Mouse (Mus musculus): ENCODE data around the gene Morn1. TPM values are rescaled to one million over a fixed set of nuclear protein-coding genes. Genes with fewer than 3 reads are reported as not detected.

Gene Morn1
- polyA plus RNA-seq, 1 experiment: 44.0 TPM

DNA sequence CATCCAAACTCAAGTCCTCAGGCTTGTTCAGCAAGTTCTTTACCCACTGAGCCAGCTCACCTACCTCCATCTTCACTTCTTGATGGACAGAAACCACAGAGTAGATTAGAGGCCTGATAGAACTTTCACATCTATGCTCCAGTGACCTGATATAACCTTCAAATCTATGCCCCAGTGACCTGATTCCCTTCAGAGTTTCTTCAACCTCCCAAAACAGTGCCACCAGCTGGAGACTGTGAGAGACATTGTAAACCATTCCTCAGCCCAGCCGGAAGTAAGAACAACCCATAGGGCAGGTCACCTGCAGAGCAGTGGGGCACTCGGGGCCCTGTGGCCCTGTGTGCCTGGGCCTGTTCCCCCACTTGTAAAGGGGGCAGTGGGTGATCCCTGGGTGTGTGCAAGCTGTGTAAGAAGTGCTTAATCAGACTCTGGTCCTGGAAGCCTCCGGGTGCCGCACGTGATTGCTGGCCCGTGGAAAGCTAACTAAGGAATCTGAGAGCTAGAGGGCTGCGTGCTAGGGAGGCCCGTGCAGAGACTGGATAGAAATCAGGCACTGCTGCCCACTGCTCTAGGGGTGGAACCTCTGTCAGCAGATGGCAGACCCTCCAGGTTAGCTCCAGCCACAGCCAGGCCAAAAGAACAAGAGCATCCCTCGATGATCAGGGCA, 37.6 kb downstream of the Morn1 start:
- TF ChIP-seq CTCF (IDR thresholded peaks at IDR 0.05; ENCODE audit: control insufficient read depth, insufficient read depth, insufficient replicate concordance, low read depth, low read length) (no peak), POLR2A (IDR thresholded peaks at IDR 0.05; ENCODE audit: control insufficient read depth, low read depth, low read length) (no peak)
- Histone ChIP-seq H3K27me3 (ENCODE audit: control insufficient read depth, insufficient read depth, low read length) (no peaks in the 10 kb centered on the region), H3K4me1 (ENCODE audit: control insufficient read depth, insufficient read depth, low read length) (peaks cover 6% of the 10 kb centered on the region), H3K27ac (ENCODE audit: control insufficient read depth, insufficient read depth, low read depth, low read length) (no peak overlapping the region), H3K36me3 (ENCODE audit: control insufficient read depth, insufficient read depth, low read length) (no peaks in the 10 kb centered on the region), H3K4me3 (ENCODE audit: control insufficient read depth, low read depth, low read length) (peak overlapping the region; percentile 69)

DNA sequence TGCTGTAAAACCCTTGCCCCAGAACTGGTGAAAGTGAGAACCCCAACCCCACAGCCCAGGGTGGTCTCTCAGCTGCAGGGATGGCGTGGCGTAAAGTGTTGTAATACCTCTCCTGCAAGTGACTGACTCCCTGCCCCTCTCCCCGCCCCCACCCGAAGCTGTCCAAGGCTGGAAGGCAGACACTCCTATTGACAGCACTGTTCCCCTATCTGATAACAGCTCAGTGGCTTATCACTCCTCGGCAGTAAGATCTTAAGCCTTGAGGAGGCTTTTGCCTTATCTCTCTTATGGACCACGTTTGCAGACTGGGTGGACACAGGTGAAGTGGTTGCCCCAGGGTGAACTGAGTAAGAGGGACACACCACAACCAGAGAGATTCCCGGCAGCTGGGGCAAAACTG, 38.9 kb downstream of the Morn1 start:
- Histone ChIP-seq H3K27me3 (ENCODE audit: control insufficient read depth, insufficient read depth, low read length) (no peaks in the 10 kb centered on the region), H3K36me3 (ENCODE audit: control insufficient read depth, insufficient read depth, low read length) (no peaks in the 10 kb centered on the region), H3K27ac (ENCODE audit: control insufficient read depth, insufficient read depth, low read depth, low read length) (no peak overlapping the region), H3K4me1 (ENCODE audit: control insufficient read depth, insufficient read depth, low read length) (peaks cover 6% of the 10 kb centered on the region), H3K4me3 (ENCODE audit: control insufficient read depth, low read depth, low read length) (peak overlapping the region; percentile 69)
- TF ChIP-seq POLR2A (IDR thresholded peaks at IDR 0.05; ENCODE audit: control insufficient read depth, low read depth, low read length) (no peak), CTCF (IDR thresholded peaks at IDR 0.05; ENCODE audit: control insufficient read depth, insufficient read depth, insufficient replicate concordance, low read depth, low read length) (no peak)

DNA sequence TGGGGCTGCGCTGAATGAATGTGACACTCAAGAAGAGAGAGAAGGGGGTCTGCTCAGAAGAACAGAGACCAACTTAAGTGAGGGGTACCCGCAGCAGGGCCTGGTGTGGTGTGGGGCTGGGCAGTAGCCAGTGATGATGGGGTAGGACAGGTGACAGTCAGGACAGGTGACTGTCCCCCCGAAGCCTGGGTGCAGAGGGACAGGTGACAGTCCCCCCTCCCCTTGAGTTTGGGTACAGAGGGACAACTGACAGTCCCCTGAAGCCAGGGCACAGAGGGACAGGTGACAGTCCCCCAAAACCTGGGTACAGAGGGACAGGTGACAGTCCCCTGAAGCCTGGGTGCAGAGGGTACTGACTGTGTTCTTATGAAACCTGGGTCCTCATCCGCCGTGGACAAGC, 39.8 kb downstream of the Morn1 start:
- no peak overlapping the region for H3K4me3 ChIP-seq (ENCODE audit: control insufficient read depth, low read depth, low read length)
- no peak for TF ChIP-seq POLR2A (IDR thresholded peaks at IDR 0.05; ENCODE audit: control insufficient read depth, low read depth, low read length)
- TF ChIP-seq CTCF (IDR thresholded peaks at IDR 0.05; ENCODE audit: control insufficient read depth, insufficient read depth, insufficient replicate concordance, low read depth, low read length): no peak
- no peak overlapping the region for H3K27ac ChIP-seq (ENCODE audit: control insufficient read depth, insufficient read depth, low read depth, low read length)
- no peaks in the 10 kb centered on the region for H3K27me3 ChIP-seq (ENCODE audit: control insufficient read depth, insufficient read depth, low read length)
- peaks cover 4% of the 10 kb centered on the region for H3K4me1 ChIP-seq (ENCODE audit: control insufficient read depth, insufficient read depth, low read length)
- H3K36me3 ChIP-seq (ENCODE audit: control insufficient read depth, insufficient read depth, low read length): no peaks in the 10 kb centered on the region

DNA sequence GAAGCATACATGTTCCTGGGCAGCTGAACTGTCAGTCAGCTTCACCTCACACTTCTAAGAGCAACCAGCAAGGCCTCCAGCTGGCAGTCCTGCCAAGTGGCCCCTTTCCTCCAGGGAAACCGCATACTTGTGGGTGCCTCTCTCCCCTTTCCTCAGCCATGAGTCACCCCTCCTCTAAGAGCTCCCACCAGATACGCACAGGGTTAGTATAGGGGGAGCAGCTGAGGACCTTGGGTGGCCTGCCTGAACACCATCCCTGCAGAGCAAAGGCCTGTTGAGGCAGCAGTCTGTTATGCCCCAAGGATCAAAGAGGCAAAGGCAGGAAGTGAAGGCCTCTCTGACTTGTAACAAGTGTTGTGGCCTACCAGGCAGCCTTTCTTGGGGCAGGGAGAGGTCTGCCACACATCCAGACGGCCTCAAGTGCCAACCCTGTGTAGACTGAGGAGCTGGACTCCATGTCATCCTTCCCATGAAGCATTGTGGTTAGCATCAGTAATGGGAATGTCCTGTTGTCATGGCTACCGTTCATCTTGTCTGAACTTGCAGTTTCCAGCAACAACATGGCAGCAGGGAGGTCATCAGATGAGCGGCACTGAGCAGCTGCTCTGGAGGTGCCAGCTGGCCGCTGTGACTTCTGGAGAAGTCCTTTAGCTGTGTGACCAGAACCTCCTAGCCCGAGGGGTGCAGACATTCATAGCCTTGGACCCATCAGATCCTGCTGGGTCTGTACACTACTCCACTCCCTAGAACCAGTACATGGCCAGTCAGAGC, 40.4 kb downstream of the Morn1 start:
- Histone ChIP-seq H3K27me3 (ENCODE audit: control insufficient read depth, insufficient read depth, low read length) (no peaks in the 10 kb centered on the region), H3K4me1 (ENCODE audit: control insufficient read depth, insufficient read depth, low read length) (peaks cover 4% of the 10 kb centered on the region), H3K4me3 (ENCODE audit: control insufficient read depth, low read depth, low read length) (no peak overlapping the region), H3K27ac (ENCODE audit: control insufficient read depth, insufficient read depth, low read depth, low read length) (no peak overlapping the region), H3K36me3 (ENCODE audit: control insufficient read depth, insufficient read depth, low read length) (no peaks in the 10 kb centered on the region)
- no peak for TF ChIP-seq CTCF (IDR thresholded peaks at IDR 0.05; ENCODE audit: control insufficient read depth, insufficient read depth, insufficient replicate concordance, low read depth, low read length)
- TF ChIP-seq POLR2A (IDR thresholded peaks at IDR 0.05; ENCODE audit: control insufficient read depth, low read depth, low read length): no peak

DNA sequence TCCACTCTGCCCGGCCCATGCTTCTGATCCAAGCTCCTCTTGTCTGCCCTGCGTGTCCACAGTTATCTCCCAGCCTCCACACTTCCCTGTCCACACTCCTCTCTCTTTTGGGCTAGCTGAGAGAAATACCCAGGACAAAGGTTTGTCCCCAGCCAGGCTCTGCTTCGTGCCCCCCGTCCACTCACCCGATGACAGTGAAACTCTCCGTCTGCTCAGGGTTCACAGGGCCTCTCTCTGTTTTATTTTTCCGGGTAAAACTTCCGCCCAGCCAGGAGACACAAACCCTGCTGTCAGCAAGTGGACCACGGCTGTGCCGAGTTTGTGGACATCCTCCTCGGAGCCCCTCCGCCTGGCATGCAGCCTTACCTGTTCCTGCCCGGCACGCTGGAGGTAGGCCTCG, 42.0 kb downstream of the Morn1 start:
- Histone ChIP-seq H3K4me3 (ENCODE audit: control insufficient read depth, low read depth, low read length) (no peak overlapping the region), H3K27me3 (ENCODE audit: control insufficient read depth, insufficient read depth, low read length) (no peaks in the 10 kb centered on the region), H3K4me1 (ENCODE audit: control insufficient read depth, insufficient read depth, low read length) (no peaks in the 10 kb centered on the region; the same call in none of the 2 replicates), H3K27ac (ENCODE audit: control insufficient read depth, insufficient read depth, low read depth, low read length) (no peak overlapping the region), H3K36me3 (ENCODE audit: control insufficient read depth, insufficient read depth, low read length) (no peaks in the 10 kb centered on the region)
- TF ChIP-seq CTCF (IDR thresholded peaks at IDR 0.05; ENCODE audit: control insufficient read depth, insufficient read depth, insufficient replicate concordance, low read depth, low read length): no peak
- TF ChIP-seq POLR2A (IDR thresholded peaks at IDR 0.05; ENCODE audit: control insufficient read depth, low read depth, low read length): no peak

DNA sequence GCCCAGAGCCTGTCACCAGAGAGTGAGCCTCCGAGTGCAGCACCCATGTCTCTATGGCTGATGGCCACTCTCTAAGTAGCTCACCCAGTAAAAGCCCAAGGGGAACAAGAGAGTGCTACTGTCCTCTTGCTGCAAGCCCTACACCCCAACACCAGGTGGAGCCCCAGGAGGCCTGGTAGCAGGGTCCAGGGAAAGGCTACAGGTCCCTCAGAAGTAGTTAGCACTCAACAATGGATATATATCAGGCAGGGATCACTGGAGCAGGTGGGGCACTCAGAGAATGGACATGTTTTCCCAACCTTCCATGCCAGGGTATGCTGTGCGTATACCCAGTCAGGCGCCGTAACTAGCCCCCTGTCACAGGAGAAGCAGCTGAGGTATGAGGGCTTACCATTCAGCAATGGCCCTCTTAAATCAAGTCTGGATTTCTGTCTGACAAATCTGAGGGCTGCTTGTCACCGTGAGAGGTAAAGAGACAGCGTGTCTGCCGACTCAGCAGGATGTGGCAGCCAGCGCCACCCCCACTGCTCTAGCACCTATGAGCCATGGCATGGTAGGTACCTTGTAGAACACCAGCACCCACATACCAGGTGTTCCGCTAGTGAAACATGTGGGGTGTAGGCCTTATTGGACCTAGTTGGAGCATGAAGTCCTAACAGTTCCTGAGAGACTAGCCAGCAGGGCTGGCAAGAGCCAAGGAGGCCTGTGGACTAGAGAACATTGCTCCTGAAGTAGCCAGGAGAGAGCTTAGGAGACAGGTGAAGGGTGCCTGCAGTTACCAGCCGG, 42.9 kb downstream of the Morn1 start:
- no peaks in the 10 kb centered on the region; the same call in 1 of the 2 replicates for H3K4me1 ChIP-seq (ENCODE audit: control insufficient read depth, insufficient read depth, low read length)
- 0 out of 2 replicates have a peak overlapping the region, but pooled peaks have one; percentile 5 for H3K27ac ChIP-seq (ENCODE audit: control insufficient read depth, insufficient read depth, low read depth, low read length)
- H3K4me3 ChIP-seq (ENCODE audit: control insufficient read depth, low read depth, low read length): no peak overlapping the region
- H3K36me3 ChIP-seq (ENCODE audit: control insufficient read depth, insufficient read depth, low read length): no peaks in the 10 kb centered on the region
- peak; percentile 28; the same call in 1 of the 2 replicates for TF ChIP-seq CTCF (IDR thresholded peaks at IDR 0.05; ENCODE audit: control insufficient read depth, insufficient read depth, insufficient replicate concordance, low read depth, low read length)
- no peak for TF ChIP-seq POLR2A (IDR thresholded peaks at IDR 0.05; ENCODE audit: control insufficient read depth, low read depth, low read length)
- no peaks in the 10 kb centered on the region for H3K27me3 ChIP-seq (ENCODE audit: control insufficient read depth, insufficient read depth, low read length)

DNA sequence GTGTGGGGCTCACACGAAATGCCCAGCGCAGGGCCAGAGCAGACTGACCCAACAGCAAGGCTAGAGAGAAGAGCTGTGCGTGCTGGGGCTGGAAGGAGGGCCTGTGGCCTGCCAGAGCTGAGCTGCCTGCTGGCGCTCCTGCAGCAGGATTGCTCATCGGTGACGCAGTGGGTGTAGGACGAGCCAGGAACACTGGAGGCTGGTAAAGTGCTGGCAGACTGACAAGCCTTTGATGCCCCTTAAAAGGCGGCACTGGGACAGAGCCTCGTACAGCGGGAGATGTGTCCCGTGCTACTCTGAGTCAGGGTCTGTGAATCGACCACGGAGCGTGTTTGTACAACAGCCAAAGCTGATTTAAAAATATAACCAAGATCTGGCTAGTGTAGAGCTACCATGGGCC, 43.6 kb downstream of the Morn1 start:
- Histone ChIP-seq H3K27me3 (ENCODE audit: control insufficient read depth, insufficient read depth, low read length) (no peaks in the 10 kb centered on the region), H3K27ac (ENCODE audit: control insufficient read depth, insufficient read depth, low read depth, low read length) (peak overlapping the region; percentile 32), H3K36me3 (ENCODE audit: control insufficient read depth, insufficient read depth, low read length) (no peaks in the 10 kb centered on the region), H3K4me1 (ENCODE audit: control insufficient read depth, insufficient read depth, low read length) (no peaks in the 10 kb centered on the region; the same call in 1 of the 2 replicates), H3K4me3 (ENCODE audit: control insufficient read depth, low read depth, low read length) (no peak overlapping the region)
- TF ChIP-seq CTCF (IDR thresholded peaks at IDR 0.05; ENCODE audit: control insufficient read depth, insufficient read depth, insufficient replicate concordance, low read depth, low read length) (no peak), POLR2A (IDR thresholded peaks at IDR 0.05; ENCODE audit: control insufficient read depth, low read depth, low read length) (no peak)
